Mouse (Mus musculus): ENCODE results near the gene Clybl. TPM values are rescaled to one million over a fixed set of nuclear protein-coding genes. Genes with fewer than 3 reads are reported as not detected.

Clybl gene
- polyA plus RNA-seq, 1 experiment from 2014 or later, result 28.6 TPM

- Histone ChIP-seq H3K9me3 (no peaks in the 10 kb centered on the region), H3K4me3 (no peak overlapping the region), H3K36me3 (no peaks in the 10 kb centered on the region), H3K27ac (no peak overlapping the region), H3K4me1 (replicated peaks) (peaks cover 9% of the 10 kb centered on the region; the same call in 1 of the 2 replicates), H3K27me3 (ENCODE audit: insufficient read depth, poor library complexity, severe bottlenecking) (peaks cover 21% of the 10 kb centered on the region)
- WGBS, result 88% methylated on average over 14 of the region's 14 CpGs
- DNase-seq (ENCODE audit: low spot score), result no peak
These were observed 5.2 kb upstream of the Clybl start for GRCm38 (mm10) chr14:122176263-122176798.

GRCm38 (mm10) chr14:122179262-122179661, 2.2 kb upstream of the Clybl start:
- Histone ChIP-seq H3K4me3 (no peak overlapping the region), H3K27me3 (ENCODE audit: insufficient read depth, poor library complexity, severe bottlenecking) (peaks cover 21% of the 10 kb centered on the region), H3K36me3 (no peaks in the 10 kb centered on the region), H3K4me1 (replicated peaks) (peaks cover 16% of the 10 kb centered on the region), H3K27ac (no peak overlapping the region), H3K9me3 (no peaks in the 10 kb centered on the region)
- DNase-seq (ENCODE audit: low spot score), result no peak
- WGBS, result 59% methylated on average over 16 of the region's 16 CpGs

DNA sequence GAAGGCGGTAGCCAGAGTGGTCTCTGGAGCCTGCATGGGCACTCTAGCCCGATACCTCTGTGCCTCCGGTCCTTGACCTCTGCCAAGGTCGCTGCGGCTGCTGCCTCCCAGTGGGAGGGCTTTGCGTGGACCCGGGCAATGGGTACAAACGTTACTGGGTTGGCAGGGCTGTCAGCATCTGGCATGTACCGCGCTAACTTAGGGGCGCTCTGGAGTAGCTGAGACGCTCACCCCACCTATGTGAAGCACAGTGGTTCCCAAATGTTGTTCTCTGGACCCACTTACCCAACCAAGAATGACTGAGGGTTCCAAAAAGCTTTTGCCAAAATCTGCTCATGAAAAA, 282 bp downstream of the Clybl start:
- H3K27me3 ChIP-seq (ENCODE audit: insufficient read depth, poor library complexity, severe bottlenecking), result peaks cover 21% of the 10 kb centered on the region
- peak overlapping the region; percentile 90 for H3K27ac ChIP-seq
- peak overlapping the region; percentile 77 for H3K4me3 ChIP-seq
- peaks cover 16% of the 10 kb centered on the region for H3K4me1 ChIP-seq (replicated peaks)
- 2% methylated on average over 12 of the region's 12 CpGs for WGBS
- no peak for DNase-seq (ENCODE audit: low spot score)
- no peaks in the 10 kb centered on the region for H3K9me3 ChIP-seq
- H3K36me3 ChIP-seq, result no peaks in the 10 kb centered on the region

DNA sequence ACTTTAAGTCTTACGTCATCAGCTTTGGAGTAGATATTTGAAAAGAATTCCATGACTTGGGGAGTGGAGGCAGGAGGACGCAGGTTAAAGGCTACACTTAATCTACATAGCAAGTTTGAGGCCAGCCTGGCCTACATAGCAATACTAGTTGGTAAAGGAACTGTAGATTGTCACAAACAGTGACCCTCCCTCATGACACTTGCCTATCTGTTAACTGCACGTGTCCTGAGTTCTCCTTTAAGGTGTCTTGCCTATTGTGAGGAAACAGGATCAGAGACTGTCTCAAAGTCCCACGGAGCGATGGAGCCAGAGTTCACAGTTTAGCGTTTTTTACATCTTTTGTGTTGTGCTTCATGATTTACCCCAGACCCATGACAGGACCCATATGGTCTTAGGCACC, 716 bp downstream of the Clybl start:
- peaks cover 16% of the 10 kb centered on the region for H3K4me1 ChIP-seq (replicated peaks)
- H3K4me3 ChIP-seq, result peak overlapping the region; percentile 77
- DNase-seq (ENCODE audit: low spot score), result no peak
- WGBS, result 82% methylated on average over 6 of the region's 6 CpGs
- H3K36me3 ChIP-seq, result no peaks in the 10 kb centered on the region
- H3K9me3 ChIP-seq, result no peaks in the 10 kb centered on the region
- peaks cover 21% of the 10 kb centered on the region for H3K27me3 ChIP-seq (ENCODE audit: insufficient read depth, poor library complexity, severe bottlenecking)
- no peak overlapping the region for H3K27ac ChIP-seq

GRCm38 (mm10) chr14:122183974-122184373, 2.5 kb downstream of the Clybl start:
- peaks cover 14% of the 10 kb centered on the region; the same call in 1 of the 2 replicates for H3K27me3 ChIP-seq (ENCODE audit: insufficient read depth, poor library complexity, severe bottlenecking)
- H3K4me1 ChIP-seq (replicated peaks), result peaks cover 16% of the 10 kb centered on the region
- no peak overlapping the region for H3K4me3 ChIP-seq
- 87% methylated on average over 11 of the region's 11 CpGs for WGBS
- no peaks in the 10 kb centered on the region for H3K9me3 ChIP-seq
- no peak overlapping the region for H3K27ac ChIP-seq
- DNase-seq (ENCODE audit: low spot score), result no peak
- H3K36me3 ChIP-seq, result no peaks in the 10 kb centered on the region

GRCm38 (mm10) chr14:122188250-122188649, 6.7 kb downstream of the Clybl start:
- Histone ChIP-seq H3K4me1 (replicated peaks) (no peaks in the 10 kb centered on the region; the same call in 1 of the 2 replicates), H3K9me3 (peaks cover 3% of the 10 kb centered on the region; the same call in 1 of the 2 replicates)
- 93% methylated on average over 5 of the region's 5 CpGs for WGBS

GRCm38 (mm10) chr14:122189901-122190300, 8.4 kb downstream of the Clybl start:
- H3K9me3 ChIP-seq, result peaks cover 3% of the 10 kb centered on the region; the same call in 1 of the 2 replicates
- 83% methylated on average over 5 of the region's 5 CpGs for WGBS
- no peaks in the 10 kb centered on the region; the same call in 1 of the 2 replicates for H3K4me1 ChIP-seq (replicated peaks)
- no peak overlapping the region for H3K4me3 ChIP-seq
- no peaks in the 10 kb centered on the region for H3K36me3 ChIP-seq
- H3K27ac ChIP-seq, result no peak overlapping the region
- DNase-seq (ENCODE audit: low spot score), result no peak
- no peaks in the 10 kb centered on the region for H3K27me3 ChIP-seq (ENCODE audit: insufficient read depth, poor library complexity, severe bottlenecking)

More at GRCm38 (mm10) chr14:122188250-122188649, 6.7 kb downstream of the Clybl start:
- H3K27ac ChIP-seq, result no peak overlapping the region
- no peaks in the 10 kb centered on the region for H3K36me3 ChIP-seq
- H3K4me3 ChIP-seq, result no peak overlapping the region
- H3K27me3 ChIP-seq (ENCODE audit: insufficient read depth, poor library complexity, severe bottlenecking), result no peaks in the 10 kb centered on the region
- no peak for DNase-seq (ENCODE audit: low spot score)

DNA sequence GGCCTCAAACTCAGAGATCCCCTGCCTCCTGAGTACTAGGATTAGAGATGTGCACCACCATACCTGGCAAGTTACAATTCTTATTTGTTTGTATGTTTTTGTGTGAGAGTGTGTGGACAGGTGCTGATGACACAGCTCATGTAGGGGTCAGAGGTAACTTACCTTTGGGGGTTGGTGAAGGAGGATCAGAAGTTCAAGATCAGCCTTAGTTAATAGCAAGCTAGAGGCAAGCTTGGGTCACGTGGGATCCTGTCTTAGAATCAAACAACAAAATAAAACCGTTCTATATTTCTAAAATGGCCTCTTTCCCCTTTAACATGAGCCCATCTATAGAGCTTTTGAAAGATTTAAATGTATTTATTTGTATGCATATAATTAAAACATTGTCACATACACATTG, 9.0 kb downstream of the Clybl start:
- Histone ChIP-seq H3K27ac (no peak overlapping the region), H3K36me3 (no peaks in the 10 kb centered on the region), H3K9me3 (peaks cover 3% of the 10 kb centered on the region; the same call in 1 of the 2 replicates), H3K4me1 (replicated peaks) (no peaks in the 10 kb centered on the region; the same call in 1 of the 2 replicates), H3K27me3 (ENCODE audit: insufficient read depth, poor library complexity, severe bottlenecking) (no peaks in the 10 kb centered on the region), H3K4me3 (no peak overlapping the region)
- no peak for DNase-seq (ENCODE audit: low spot score)
- WGBS, result 24% methylated on average over 2 of the region's 2 CpGs

DNA sequence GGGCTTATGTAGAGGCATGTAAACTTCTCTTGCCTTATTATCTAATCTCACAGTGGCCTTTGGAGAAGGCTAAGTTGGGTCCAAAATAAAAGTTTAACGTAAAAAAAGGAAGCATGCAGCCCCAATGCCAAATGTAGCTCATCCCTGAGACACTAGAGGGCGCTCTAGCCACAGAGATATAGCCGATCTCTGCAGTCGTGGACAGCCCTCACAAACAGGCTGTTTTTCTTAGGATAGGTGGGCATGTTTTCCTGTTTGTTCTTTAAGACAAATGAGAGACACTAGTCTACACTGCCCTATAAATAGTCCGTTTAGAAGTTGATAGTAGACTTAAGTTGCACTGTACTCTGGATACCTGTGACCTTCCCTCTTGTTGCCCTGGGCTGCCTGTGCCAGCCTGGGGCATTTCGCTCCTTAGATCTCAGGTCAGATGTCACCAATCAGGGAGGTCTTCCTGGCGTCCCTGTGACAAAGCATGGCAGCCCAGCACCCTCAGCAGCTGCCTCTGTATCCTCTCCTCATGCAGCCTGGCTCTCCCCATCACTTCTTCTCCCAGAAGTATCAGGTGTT, 9.5 kb downstream of the Clybl start:
- DNase-seq (ENCODE audit: low spot score), result peak; percentile 71
- 17% methylated on average over 7 of the region's 7 CpGs for WGBS

DNA sequence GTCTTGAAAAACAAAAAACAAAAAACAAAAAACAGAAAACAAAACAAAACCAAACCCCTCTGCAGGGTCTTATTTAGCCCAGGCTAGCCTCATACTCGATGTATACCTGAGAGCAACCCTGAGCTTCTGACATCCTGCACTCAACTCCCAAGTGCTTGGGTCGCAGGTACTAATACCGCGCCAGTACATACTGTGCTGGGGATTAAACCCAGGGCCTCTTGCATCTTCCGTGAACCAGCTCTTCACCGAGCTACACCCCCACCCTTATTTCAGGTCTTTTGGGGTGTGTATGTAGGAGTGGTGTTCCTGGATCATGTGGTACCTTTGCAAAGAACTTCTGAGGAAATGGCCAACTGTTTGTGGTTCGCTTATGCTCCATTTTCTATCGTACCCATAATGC, 13.1 kb downstream of the Clybl start:
- no peaks in the 10 kb centered on the region for H3K27me3 ChIP-seq (ENCODE audit: insufficient read depth, poor library complexity, severe bottlenecking)
- H3K27ac ChIP-seq, result no peak overlapping the region
- DNase-seq (ENCODE audit: low spot score), result no peak
- no peaks in the 10 kb centered on the region for H3K36me3 ChIP-seq
- no peak overlapping the region for H3K4me3 ChIP-seq
- 96% methylated on average over 8 of the region's 8 CpGs for WGBS
- H3K9me3 ChIP-seq, result peaks cover 9% of the 10 kb centered on the region; the same call in 1 of the 2 replicates
- peaks cover 1% of the 10 kb centered on the region; the same call in 1 of the 2 replicates for H3K4me1 ChIP-seq (replicated peaks)

More for the DNA sequence above, 9.5 kb downstream of the Clybl start:
- Histone ChIP-seq H3K4me1 (replicated peaks) (no peaks in the 10 kb centered on the region; the same call in 1 of the 2 replicates), H3K27me3 (ENCODE audit: insufficient read depth, poor library complexity, severe bottlenecking) (no peaks in the 10 kb centered on the region), H3K4me3 (no peak overlapping the region), H3K27ac (no peak overlapping the region), H3K9me3 (peaks cover 3% of the 10 kb centered on the region; the same call in 1 of the 2 replicates), H3K36me3 (no peaks in the 10 kb centered on the region)

DNA sequence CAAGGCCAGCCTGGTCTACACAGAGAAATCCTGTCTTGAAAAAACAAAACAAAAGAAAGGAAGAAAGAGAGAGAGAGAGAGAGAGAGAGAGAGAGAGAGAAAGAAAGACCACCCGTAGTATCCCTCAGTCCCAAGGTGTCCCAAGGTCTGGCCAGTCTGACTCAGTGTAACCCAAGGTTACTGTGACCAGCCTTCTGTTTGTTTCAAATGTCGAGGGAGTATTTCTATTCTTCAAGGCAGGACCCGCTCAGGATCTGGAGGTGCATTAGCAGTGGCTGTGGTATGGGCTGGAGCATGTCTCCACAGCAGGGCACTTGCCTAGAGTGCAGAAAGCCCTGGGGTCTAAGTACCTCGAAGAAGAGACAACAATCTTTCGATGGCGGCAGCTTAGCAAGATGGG, 15.3 kb downstream of the Clybl start:
- WGBS, result 82% methylated on average over 6 of the region's 6 CpGs
- no peaks in the 10 kb centered on the region for H3K36me3 ChIP-seq
- H3K27me3 ChIP-seq (ENCODE audit: insufficient read depth, poor library complexity, severe bottlenecking), result no peaks in the 10 kb centered on the region
- H3K27ac ChIP-seq, result no peak overlapping the region
- H3K4me1 ChIP-seq (replicated peaks), result 0 out of 2 replicates have a peak, but pooled peaks cover 4% of the 10 kb centered on the region
- DNase-seq (ENCODE audit: low spot score), result no peak
- H3K4me3 ChIP-seq, result no peak overlapping the region
- peaks cover 9% of the 10 kb centered on the region; the same call in 1 of the 2 replicates for H3K9me3 ChIP-seq

- 0 out of 2 replicates have a peak, but pooled peaks cover 6% of the 10 kb centered on the region for H3K9me3 ChIP-seq
- 0 out of 2 replicates have a peak, but pooled peaks cover 4% of the 10 kb centered on the region for H3K4me1 ChIP-seq (replicated peaks)
- peak; percentile 31 for DNase-seq (ENCODE audit: low spot score)
- no peaks in the 10 kb centered on the region for H3K36me3 ChIP-seq
- 72% methylated on average over 14 of the region's 14 CpGs for WGBS
- no peak overlapping the region for H3K4me3 ChIP-seq
- no peaks in the 10 kb centered on the region for H3K27me3 ChIP-seq (ENCODE audit: insufficient read depth, poor library complexity, severe bottlenecking)
- H3K27ac ChIP-seq, result no peak overlapping the region
These were observed 18.9 kb downstream of the Clybl start for GRCm38 (mm10) chr14:122200247-122200885.

- Histone ChIP-seq H3K27me3 (ENCODE audit: insufficient read depth, poor library complexity, severe bottlenecking) (no peaks in the 10 kb centered on the region), H3K4me1 (replicated peaks) (no peaks in the 10 kb centered on the region), H3K27ac (no peak overlapping the region), H3K4me3 (no peak overlapping the region), H3K36me3 (no peaks in the 10 kb centered on the region), H3K9me3 (no peaks in the 10 kb centered on the region)
- DNase-seq (ENCODE audit: low spot score), result no peak
- WGBS, result 80% methylated on average over 5 of the region's 5 CpGs
These were observed 27.7 kb downstream of the Clybl start for GRCm38 (mm10) chr14:122209177-122209576.

Measured in hindbrain, embryonic 10.5 days (tissue).